Mouse (Mus musculus) liver, embryonic 16.5 days (tissue): Measurements from ENCODE around the gene Hnrnpd. TPM values are rescaled to one million over a fixed set of nuclear protein-coding genes. Genes with fewer than 3 reads are reported as not detected.

Experiments
- polyA plus RNA-seq: library from polyadenylated mRNA; unstranded; fragments of >200 nt; fragmentation: Nextera tagmentation; extraction: Ambion mirVana; gene quantifications from 2 replicates; pipeline ENCODE4 v1.2.1, GENCODE M21; 2015

The Hnrnpd gene
- polyA plus RNA-seq, 1 experiment from 2014 or later = 18.0 TPM

Other genes starting within 250 kb of the Hnrnpd start
- gene Rasgef1b, start 249.9 kb downstream of the Hnrnpd start, polyA plus RNA-seq = 11.2 and 11.5 TPM in 2 replicates
- 0.18 TPM in 1 of 2 replicates, not detected in the other for gene Vamp9, start 72.7 kb downstream of the Hnrnpd start, polyA plus RNA-seq
- 0.40 and 0.48 TPM in 2 replicates for gene 4930524J08Rik, start 123 bp upstream of the Hnrnpd start, polyA plus RNA-seq
- 37.8 and 40.5 TPM in 2 replicates for gene Hnrnpdl, start 60.7 kb upstream of the Hnrnpd start, polyA plus RNA-seq
- 14.0 and 15.5 TPM in 2 replicates for gene Enoph1, start 61.0 kb upstream of the Hnrnpd start, polyA plus RNA-seq
- gene Tmem150c, start 180.9 kb upstream of the Hnrnpd start, polyA plus RNA-seq = 0.43 and 0.67 TPM in 2 replicates